Mouse (Mus musculus): Measurements from ENCODE around the gene Bcar1. TPM values are rescaled to one million over a fixed set of nuclear protein-coding genes. Genes with fewer than 3 reads are reported as not detected.

Gene Bcar1
- polyA plus RNA-seq, 1 experiment from 2014 or later, result 47.2 TPM

- peaks cover 11% of the 10 kb centered on the region for H3K36me3 ChIP-seq
- H3K27ac ChIP-seq (ENCODE audit: poor library complexity, severe bottlenecking), result peak overlapping the region; percentile 93
- peaks cover 86% of the 10 kb centered on the region for H3K4me1 ChIP-seq (replicated peaks)
- peak overlapping the region; percentile 51 for H3K9ac ChIP-seq
- no peaks in the 10 kb centered on the region for H3K9me3 ChIP-seq (replicated peaks)
- H3K4me2 ChIP-seq, result 0 out of 2 replicates have a peak overlapping the region, but pooled peaks have one; percentile 39
- 38% methylated on average over 7 of the region's 7 CpGs for WGBS
- H3K4me3 ChIP-seq, result no peak overlapping the region
- H3K27me3 ChIP-seq (replicated peaks), result no peaks in the 10 kb centered on the region
- ATAC-seq (ENCODE audit: insufficient number of reproducible peaks, low FRiP score), result no peak
These were observed 7.3 kb downstream of the Bcar1 start for GRCm38 (mm10) chr8:111736321-111736720.

- Histone ChIP-seq H3K36me3 (peaks cover 11% of the 10 kb centered on the region), H3K4me3 (no peak overlapping the region), H3K27ac (ENCODE audit: poor library complexity, severe bottlenecking) (peak overlapping the region; percentile 93), H3K4me1 (replicated peaks) (peaks cover 86% of the 10 kb centered on the region), H3K4me2 (peak overlapping the region; percentile 39), H3K27me3 (replicated peaks) (no peaks in the 10 kb centered on the region), H3K9ac (peak overlapping the region; percentile 51), H3K9me3 (replicated peaks) (no peaks in the 10 kb centered on the region)
- ATAC-seq (ENCODE audit: insufficient number of reproducible peaks, low FRiP score), result no peak
- 53% methylated on average over 4 of the region's 4 CpGs for WGBS
These were observed 7.8 kb downstream of the Bcar1 start for GRCm38 (mm10) chr8:111735791-111736190.

DNA sequence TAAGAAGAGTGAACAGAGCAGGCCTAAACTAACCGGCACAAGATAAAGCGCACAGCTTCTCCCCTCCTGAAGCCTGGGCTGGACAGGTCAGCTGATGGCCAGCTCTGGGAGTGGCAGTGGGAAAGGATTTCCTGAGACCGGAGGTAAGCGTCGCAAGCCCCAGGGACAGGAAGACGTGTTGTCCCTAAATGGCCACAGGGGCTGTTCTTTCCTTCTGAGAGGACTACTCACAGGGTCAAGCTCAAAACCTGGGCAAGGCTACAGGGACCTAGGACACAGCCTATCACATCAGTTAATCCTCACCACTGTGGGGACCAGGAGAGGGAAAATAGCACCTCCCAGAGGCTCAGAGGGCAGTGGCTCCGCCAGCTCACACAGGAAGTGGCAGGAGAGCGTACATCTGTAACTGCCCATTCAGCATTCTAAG, 8.3 kb downstream of the Bcar1 start:
- WGBS, result 31% methylated on average over 8 of the region's 8 CpGs
- no peak for ATAC-seq (ENCODE audit: insufficient number of reproducible peaks, low FRiP score)
- H3K4me2 ChIP-seq, result peak overlapping the region; percentile 39

DNA sequence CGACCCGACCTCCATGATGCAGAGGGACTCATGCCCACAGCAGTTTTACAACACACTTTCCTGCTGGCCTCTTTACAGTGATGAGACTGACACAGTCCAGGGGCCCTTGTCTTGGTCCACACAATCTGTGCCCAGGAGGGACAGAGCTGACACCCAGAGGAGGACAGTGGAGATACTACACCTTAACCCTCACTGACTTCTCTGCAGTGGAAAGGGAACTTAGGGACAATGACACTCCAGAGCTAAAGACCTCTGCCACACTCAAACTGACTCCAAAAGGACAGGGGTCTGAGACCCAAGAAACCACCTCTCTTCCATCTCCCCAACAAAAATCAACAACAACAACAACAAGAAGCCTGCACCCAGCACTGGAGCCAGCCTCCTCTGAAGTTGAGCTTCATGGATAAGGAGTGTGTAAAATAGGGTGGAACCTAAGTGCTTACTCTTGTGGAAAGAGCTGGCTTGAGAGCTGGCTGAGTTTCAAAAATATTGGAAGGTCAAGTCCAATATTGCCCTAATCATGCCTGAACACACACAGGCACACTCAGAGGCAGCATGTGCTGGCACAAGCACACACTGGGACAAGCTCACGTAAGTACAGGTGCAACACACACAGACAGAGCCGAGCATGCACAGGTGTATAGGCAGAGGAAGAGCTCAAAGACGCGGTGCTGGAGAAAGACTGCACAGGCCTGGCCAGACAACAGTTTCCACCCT, 9.2 kb downstream of the Bcar1 start:
- WGBS, result 51% methylated on average over 6 of the region's 6 CpGs
- Histone ChIP-seq H3K9ac (peak overlapping the region; percentile 98; the same call in 1 of the 2 replicates), H3K4me2 (peak overlapping the region; percentile 93), H3K27ac (ENCODE audit: poor library complexity, severe bottlenecking) (peak overlapping the region; percentile 93), H3K4me3 (no peak overlapping the region), H3K27me3 (replicated peaks) (no peaks in the 10 kb centered on the region), H3K36me3 (peaks cover 6% of the 10 kb centered on the region), H3K4me1 (replicated peaks) (peaks cover 86% of the 10 kb centered on the region), H3K9me3 (replicated peaks) (no peaks in the 10 kb centered on the region)
- no peak for ATAC-seq (ENCODE audit: insufficient number of reproducible peaks, low FRiP score)

More for the DNA sequence above, 8.3 kb downstream of the Bcar1 start:
- Histone ChIP-seq H3K4me3 (no peak overlapping the region), H3K27me3 (replicated peaks) (no peaks in the 10 kb centered on the region), H3K27ac (ENCODE audit: poor library complexity, severe bottlenecking) (peak overlapping the region; percentile 93), H3K9me3 (replicated peaks) (no peaks in the 10 kb centered on the region), H3K4me1 (replicated peaks) (peaks cover 86% of the 10 kb centered on the region), H3K9ac (peak overlapping the region; percentile 51), H3K36me3 (peaks cover 11% of the 10 kb centered on the region)

- no peak for ATAC-seq (ENCODE audit: insufficient number of reproducible peaks, low FRiP score)
- 11% methylated on average over 5 of the region's 5 CpGs for WGBS
- peaks cover 5% of the 10 kb centered on the region; the same call in 1 of the 2 replicates for H3K36me3 ChIP-seq
- peak overlapping the region; percentile 93 for H3K27ac ChIP-seq (ENCODE audit: poor library complexity, severe bottlenecking)
- peak overlapping the region; percentile 98 for H3K9ac ChIP-seq
- peak overlapping the region; percentile 93 for H3K4me2 ChIP-seq
- H3K4me3 ChIP-seq, result no peak overlapping the region
- peaks cover 86% of the 10 kb centered on the region for H3K4me1 ChIP-seq (replicated peaks)
- no peaks in the 10 kb centered on the region for H3K27me3 ChIP-seq (replicated peaks)
- no peaks in the 10 kb centered on the region for H3K9me3 ChIP-seq (replicated peaks)
These were observed 9.9 kb downstream of the Bcar1 start for GRCm38 (mm10) chr8:111733581-111734243.

GRCm38 (mm10) chr8:111732406-111733085, 11.1 kb downstream of the Bcar1 start:
- Histone ChIP-seq H3K27me3 (replicated peaks) (no peaks in the 10 kb centered on the region), H3K9ac (peak overlapping the region; percentile 98), H3K4me3 (peak overlapping the region; percentile 96), H3K27ac (ENCODE audit: poor library complexity, severe bottlenecking) (peak overlapping the region; percentile 93), H3K9me3 (replicated peaks) (no peaks in the 10 kb centered on the region), H3K4me2 (peak overlapping the region; percentile 93), H3K4me1 (replicated peaks) (peaks cover 93% of the 10 kb centered on the region), H3K36me3 (peaks cover 3% of the 10 kb centered on the region; the same call in 1 of the 2 replicates)
- ATAC-seq (ENCODE audit: insufficient number of reproducible peaks, low FRiP score), result no peak
- 20% methylated on average over 10 of the region's 10 CpGs for WGBS

DNA sequence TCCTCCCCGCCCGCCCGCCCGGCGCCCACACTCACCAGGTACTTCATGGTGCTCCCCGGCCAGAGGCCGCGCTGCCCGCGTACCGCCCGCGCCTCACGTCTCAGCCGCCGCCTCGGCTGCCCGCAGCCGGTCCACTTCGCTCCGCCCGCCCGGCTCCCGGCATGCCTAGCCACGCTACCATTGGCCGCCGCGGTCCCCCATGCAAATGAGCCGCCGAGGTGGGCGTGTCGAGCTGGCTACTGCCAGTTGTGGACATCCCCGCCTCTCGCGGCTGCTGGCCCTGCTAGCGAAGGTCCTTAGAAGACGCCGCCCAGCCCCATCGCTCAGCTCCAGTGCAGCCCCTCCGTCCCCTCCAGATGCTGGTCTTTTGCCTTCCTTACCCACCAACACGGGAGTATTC, 11.6 kb downstream of the Bcar1 start:
- Histone ChIP-seq H3K9ac (peak overlapping the region; percentile 98), H3K9me3 (replicated peaks) (no peaks in the 10 kb centered on the region), H3K4me3 (peak overlapping the region; percentile 96), H3K27ac (ENCODE audit: poor library complexity, severe bottlenecking) (peak overlapping the region; percentile 93), H3K4me2 (peak overlapping the region; percentile 93), H3K4me1 (replicated peaks) (peaks cover 93% of the 10 kb centered on the region), H3K36me3 (no peaks in the 10 kb centered on the region), H3K27me3 (replicated peaks) (no peaks in the 10 kb centered on the region)
- 0% methylated on average over 39 of the region's 41 CpGs for WGBS
- ATAC-seq (ENCODE audit: insufficient number of reproducible peaks, low FRiP score), result peak; percentile 92

- peak overlapping the region; percentile 93 for H3K27ac ChIP-seq (ENCODE audit: poor library complexity, severe bottlenecking)
- peak overlapping the region; percentile 93 for H3K4me2 ChIP-seq
- no peaks in the 10 kb centered on the region for H3K36me3 ChIP-seq
- H3K4me1 ChIP-seq (replicated peaks), result peaks cover 93% of the 10 kb centered on the region
- peak overlapping the region; percentile 98 for H3K9ac ChIP-seq
- H3K27me3 ChIP-seq (replicated peaks), result no peaks in the 10 kb centered on the region
- H3K9me3 ChIP-seq (replicated peaks), result no peaks in the 10 kb centered on the region
- peak overlapping the region; percentile 96 for H3K4me3 ChIP-seq
- peak; percentile 16 for ATAC-seq (ENCODE audit: insufficient number of reproducible peaks, low FRiP score)
- WGBS, result under 1% methylated on average over 37 of the region's 39 CpGs
These were observed 12.2 kb downstream of the Bcar1 start for GRCm38 (mm10) chr8:111731231-111731977.

- no peak for ATAC-seq (ENCODE audit: insufficient number of reproducible peaks, low FRiP score)
- H3K9me3 ChIP-seq (replicated peaks), result no peaks in the 10 kb centered on the region
- no peaks in the 10 kb centered on the region for H3K36me3 ChIP-seq
- WGBS, result 15% methylated on average over 7 of the region's 7 CpGs
- H3K4me3 ChIP-seq, result peak overlapping the region; percentile 96
- H3K27me3 ChIP-seq (replicated peaks), result no peaks in the 10 kb centered on the region
- H3K4me2 ChIP-seq, result peak overlapping the region; percentile 93
- peaks cover 91% of the 10 kb centered on the region for H3K4me1 ChIP-seq (replicated peaks)
- H3K9ac ChIP-seq, result peak overlapping the region; percentile 98
- H3K27ac ChIP-seq (ENCODE audit: poor library complexity, severe bottlenecking), result peak overlapping the region; percentile 93
These were observed 14.1 kb downstream of the Bcar1 start for GRCm38 (mm10) chr8:111729233-111730170.

GRCm38 (mm10) chr8:111728481-111728880, 15.1 kb downstream of the Bcar1 start:
- Histone ChIP-seq H3K9me3 (replicated peaks) (no peaks in the 10 kb centered on the region), H3K9ac (peak overlapping the region; percentile 98; the same call in 1 of the 2 replicates), H3K27me3 (replicated peaks) (no peaks in the 10 kb centered on the region), H3K4me1 (replicated peaks) (peaks cover 89% of the 10 kb centered on the region), H3K36me3 (no peaks in the 10 kb centered on the region), H3K4me3 (no peak overlapping the region), H3K27ac (ENCODE audit: poor library complexity, severe bottlenecking) (peak overlapping the region; percentile 93), H3K4me2 (peak overlapping the region; percentile 93; the same call in 1 of the 2 replicates)
- ATAC-seq (ENCODE audit: insufficient number of reproducible peaks, low FRiP score), result no peak
- 65% methylated on average over 5 of the region's 5 CpGs for WGBS
